Mouse (Mus musculus) layer of hippocampus, adult 9-10 months (tissue): ENCODE measurements around the gene Olfr1024.

Source experiments
- DNase-seq: peaks from one replicate; pipeline ENCODE4 v3.0.0; 2022; ENCODE audit warnings: low spot score

The Olfr1024 gene

DNA sequence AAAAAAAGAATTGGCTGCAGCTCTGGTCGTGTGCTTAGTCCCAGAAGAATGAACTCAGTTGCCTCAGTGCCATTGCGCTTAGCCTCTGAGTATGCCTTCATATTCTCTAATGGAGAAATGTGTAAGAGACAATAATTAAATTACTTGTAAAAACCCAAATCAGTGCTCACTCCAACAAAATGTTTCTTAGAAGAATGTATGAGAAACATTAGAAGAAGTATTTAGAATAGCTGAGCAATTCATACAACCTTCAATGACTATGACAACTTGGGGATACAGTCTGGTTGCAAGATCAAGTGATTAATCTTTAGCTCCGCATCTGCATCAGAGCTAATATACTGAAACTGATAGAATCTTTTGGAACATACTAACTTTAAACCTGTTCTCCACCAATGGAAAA, at the start of gene Olfr1024:
Gene Olfr1024, minus strand, starts transcription at position 101 of the 400 bp plus-strand sequence.
- no peak for DNase-seq

DNA sequence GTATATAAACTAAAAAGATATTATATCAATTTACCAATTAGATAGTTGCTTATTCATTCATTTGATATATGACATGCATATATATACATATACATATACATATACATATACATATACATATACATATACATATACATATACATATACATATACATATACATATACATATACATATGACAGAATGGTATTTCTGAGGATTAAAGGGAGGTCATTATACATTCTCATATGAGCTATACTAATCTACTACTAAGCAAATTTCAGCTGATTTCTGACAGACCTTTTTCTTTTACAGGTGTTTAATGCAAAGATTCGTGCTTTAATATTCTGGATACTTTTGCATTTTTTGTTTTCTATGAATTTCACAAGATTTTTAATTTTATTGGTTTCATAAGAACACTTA, 45.3 kb upstream of the Olfr1024 start, which contains the start of gene Olfr1028:
Gene Olfr1028, plus strand, starts transcription at position 301 of the 400 bp plus-strand sequence.
- DNase-seq = no peak

DNA sequence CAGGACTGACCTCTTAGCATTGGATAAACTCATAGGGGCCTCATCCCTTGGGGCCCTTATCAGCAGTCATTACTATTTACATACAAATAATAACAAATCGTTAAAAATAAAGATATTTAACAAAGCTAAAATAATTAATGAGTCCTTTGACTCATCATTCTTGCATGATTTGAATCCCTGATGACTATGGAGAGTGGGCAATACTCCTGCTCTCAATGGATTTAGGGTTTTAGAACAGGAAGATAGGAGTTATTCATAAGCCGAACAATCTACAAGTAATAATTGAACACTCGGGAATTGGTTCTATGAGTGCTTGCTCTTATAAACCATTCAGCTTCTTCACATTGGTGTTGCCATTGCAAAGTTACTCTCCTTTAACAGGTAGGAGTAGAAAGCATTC, 16.4 kb upstream of the Olfr1024 start, which contains the start of gene Olfr1026:
Gene Olfr1026, plus strand, starts transcription at position 301 of the 400 bp plus-strand sequence.
- DNase-seq = no peak

DNA sequence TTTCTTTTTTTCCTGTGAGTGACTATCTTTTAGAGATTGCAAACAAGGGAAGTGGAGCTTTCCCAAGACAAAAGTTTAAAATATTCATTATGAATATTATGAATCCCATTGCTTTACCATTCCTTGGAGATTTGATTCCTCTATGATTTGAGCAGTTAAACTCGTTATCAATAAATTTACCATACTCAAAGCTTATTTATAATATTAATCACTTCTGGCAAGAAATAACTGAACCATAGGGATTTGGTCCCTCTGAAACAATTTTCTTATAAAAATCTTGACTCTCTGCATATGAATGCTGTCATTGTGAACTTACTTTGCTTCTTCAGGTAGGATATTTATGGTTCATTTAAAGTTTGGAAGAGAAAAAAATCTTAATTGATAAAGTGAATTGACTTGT, 10.0 kb upstream of the Olfr1024 start, which contains the start of gene Olfr1025-ps1:
Gene Olfr1025-ps1, plus strand, starts transcription at position 301 of the 400 bp plus-strand sequence.
- DNase-seq = no peak

DNA sequence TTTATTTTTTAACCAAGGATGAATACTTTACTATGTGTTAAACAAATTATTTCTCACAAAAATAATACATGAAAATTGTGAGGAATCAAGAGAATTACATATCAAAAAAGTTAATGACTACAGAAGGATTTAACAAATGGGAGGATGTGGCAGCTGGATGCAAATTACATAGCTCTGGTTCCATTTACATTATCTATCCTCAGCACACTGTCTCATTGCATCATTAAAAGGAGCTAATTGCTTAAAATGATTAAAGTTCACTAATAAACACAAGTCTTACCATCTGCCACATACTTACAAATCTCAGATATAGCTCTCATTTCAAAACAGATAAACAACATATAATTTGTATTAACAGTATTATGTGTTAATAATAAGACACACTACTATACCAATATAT, 8.3 kb upstream of the Olfr1024 start:
- no peak for DNase-seq

DNA sequence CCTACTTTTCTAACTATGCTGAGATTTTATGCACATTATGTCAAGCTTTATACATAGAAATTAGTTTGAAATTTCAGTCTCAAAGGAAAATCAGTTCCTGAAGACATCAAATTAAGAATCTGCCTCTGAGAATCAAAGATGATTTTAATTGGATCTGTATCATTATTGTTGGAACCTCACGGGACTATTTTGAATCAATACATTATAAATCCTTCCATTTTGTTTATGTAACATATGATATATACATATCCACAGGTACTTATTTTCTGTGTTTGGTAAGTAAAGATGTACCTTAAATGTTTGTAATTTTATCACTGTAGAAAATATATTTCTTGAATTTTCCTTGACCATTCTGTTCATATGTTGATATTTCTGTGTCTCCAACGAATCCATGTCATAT, 19.5 kb downstream of the Olfr1024 start, which contains the start of gene Olfr1023:
Gene Olfr1023, plus strand, starts transcription at position 301 of the 400 bp plus-strand sequence.
- DNase-seq = no peak

DNA sequence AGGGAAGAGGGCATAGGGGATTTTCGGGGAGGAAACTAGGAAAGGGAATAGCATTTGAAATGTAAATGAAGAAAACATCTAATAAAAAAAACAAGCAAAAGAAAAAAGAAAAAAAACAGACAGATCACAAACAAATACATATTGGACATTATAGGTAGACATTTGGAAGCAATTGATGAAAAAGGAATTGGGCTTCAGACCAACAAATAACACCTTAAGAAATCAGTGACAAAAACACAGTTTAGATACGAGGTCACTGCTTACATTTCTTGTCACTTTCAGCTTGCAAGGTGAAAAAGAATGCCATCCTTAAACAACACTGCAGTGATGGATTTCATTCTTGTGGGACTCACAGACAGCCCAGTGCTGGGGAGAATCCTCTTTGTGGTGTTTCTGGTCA, 36.6 kb downstream of the Olfr1024 start, which contains the start of gene Olfr1022:
Gene Olfr1022, plus strand, starts transcription at position 301 of the 400 bp plus-strand sequence.
- DNase-seq = no peak
